Mouse (Mus musculus): ENCODE measurements at regions not wholly inside any gene's neighbourhood (a gene's known extent, or its start where the extent isn't known, plus 50 kb on each side); places are given as distances from the start of the nearest gene placed in this dataset.
"Not testable (repeated sequence)": the region's sequence is repeated elsewhere in the genome, so short reads cannot be mapped to it uniquely, and the experiment has no call there.

DNA sequence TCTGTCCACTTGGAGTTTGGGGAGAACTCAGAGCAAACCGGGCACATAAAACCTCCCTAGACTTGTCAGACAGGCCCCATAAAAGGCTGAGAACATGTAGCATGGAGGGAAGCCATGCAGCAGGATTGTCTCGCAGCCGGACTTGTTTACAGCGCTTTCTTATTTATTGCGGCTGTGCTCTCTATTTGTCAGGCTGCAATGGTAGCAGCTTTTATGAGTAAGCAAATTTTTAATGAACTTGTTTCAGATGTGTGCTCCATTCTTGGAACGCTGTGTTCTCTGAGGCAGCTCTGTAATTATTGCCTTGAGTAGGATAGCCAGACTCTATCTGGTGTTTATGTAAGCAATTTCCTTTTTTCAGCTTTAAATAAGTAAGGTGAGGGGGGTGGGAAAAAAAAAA is 169.2 kb upstream of the Camk1g start:
- no peak for DNase-seq (ENCODE audit: low spot score in 2 of 2)

DNA sequence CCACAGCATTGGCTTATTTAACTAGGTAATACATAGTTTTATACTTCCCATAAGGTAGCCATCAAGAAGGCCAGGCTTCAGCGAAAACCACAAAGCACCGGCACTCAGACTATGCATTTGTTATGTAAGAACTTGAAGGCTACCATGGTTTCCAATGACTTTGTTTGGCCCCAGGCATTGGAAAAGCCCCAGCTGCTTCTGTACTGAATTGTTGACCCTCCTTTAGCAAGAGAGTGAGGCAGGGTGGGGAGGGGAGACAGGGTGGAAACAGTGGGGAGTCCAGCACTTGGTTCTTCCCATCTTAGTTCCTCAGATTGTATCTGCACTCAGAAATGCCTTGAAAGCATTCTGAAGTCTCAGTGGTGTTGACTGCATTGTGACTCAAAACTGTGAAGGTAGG is 168.3 kb upstream of the Camk1g start:
- DNase-seq (ENCODE audit: low spot score in 2 of 2): no peak

DNA sequence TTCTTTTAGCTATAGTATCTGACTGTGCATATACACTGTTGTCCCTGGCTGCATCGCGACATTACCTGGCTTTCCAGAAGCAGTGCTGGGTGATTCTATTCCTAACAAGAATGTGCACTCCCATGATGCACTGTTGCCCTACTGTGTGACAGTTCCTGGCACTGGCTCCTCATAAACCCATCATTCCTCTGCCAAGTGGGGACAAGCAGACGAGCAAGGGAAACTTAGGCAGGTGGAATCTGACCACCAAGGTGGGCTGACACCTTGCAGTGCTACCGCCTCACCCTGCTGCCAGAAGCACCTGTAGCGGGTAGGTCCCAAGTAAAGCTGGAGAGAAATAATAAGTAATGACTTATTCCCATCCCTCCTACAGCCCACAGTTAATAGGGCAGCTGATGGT is 167.5 kb upstream of the Camk1g start:
- DNase-seq (ENCODE audit: low spot score in 2 of 2): no peak

DNA sequence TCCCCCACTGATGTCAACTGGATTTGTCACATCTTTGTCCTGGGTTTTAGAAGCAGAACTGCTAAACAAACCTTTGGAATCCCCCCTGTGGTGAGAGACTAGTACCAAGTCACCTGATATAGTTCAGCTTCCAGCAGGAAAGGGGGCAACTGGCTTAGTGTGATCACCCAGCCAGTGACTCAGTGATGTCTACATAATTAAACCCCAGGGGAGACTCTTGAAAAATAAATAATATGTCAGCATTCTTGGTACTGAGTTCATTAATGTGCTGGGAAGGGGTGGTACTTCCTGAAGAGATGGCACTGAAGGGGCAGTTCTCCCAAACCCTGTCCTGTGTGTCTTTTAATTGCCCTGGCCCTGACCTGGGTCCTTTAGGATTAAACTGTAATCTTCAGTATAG is 166.5 kb upstream of the Camk1g start:
- DNase-seq (ENCODE audit: low spot score in 2 of 2): no peak

DNA sequence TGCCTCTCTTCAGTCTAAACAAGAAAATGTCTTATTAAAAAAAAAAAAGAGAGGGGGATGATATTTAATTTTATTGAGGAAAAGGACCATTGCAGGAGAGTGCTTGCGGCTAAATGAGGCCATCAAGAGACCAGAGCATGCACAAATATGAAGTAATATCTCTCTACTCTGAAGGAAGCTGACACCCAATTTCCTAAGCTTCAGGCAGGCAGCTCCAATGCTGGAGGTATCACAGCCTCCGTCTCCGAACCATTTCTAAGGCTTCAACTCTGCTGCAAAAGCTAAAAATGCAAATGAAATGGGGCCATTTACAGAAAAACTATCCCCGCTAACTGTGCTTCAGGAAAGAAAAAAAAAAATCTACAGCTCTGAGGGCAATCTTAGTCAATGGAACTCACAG is 164.4 kb upstream of the Camk1g start:
- DNase-seq (ENCODE audit: low spot score in 2 of 2): no peak

- no peak for DNase-seq (ENCODE audit: low spot score in 2 of 2)
Observed at GRCm38 (mm10) chr1:193526501-193526900, 156.4 kb upstream of the Camk1g start.

- no peak for DNase-seq (ENCODE audit: low spot score in 2 of 2)
Observed at GRCm38 (mm10) chr1:193522007-193522406, 151.9 kb upstream of the Camk1g start.

GRCm38 (mm10) chr1:193518840-193519239 is 148.7 kb upstream of the Camk1g start:
- no peak for DNase-seq (ENCODE audit: low spot score in 2 of 2)

DNA sequence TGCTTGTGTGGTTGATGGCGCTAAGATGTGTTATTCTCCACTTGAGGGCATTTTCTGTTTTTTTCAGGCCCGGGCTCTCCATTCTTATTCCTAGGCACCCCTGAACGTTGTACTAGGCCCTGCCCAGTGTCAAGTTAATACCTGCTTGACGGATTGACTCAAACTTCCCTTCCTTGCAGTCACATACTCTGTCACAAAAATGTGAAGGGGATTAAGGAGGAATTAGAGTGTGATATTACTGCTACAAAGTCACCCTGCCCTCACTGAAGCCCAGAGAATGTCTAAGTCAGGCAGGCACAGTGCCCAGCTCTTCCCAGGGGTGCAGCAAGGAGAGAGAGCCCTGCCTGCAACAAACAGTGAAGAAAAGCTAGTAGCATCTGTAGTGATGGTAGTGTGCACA is 147.9 kb upstream of the Camk1g start:
- DNase-seq (ENCODE audit: low spot score in 2 of 2): no peak

DNA sequence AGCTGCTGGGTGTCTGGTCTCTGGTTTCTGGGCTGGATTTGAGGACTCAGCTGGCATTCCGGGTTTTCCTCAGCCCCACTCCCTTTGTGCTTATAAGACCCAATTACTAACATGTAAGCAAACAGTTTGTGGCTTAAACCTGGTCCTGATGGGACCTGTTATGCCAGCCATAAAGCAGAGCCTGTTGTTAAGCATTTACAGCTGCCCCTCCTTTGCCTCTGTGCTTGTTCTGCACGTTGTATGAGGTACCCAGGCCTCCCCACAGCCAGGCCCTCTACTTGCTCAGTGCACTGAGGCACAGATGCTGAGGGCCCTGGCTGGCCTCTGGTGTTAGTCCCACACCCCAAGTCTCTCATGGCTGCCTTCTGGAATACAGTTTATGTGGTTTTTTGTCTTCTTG is 147.2 kb upstream of the Camk1g start:
- no peak for DNase-seq (ENCODE audit: low spot score in 2 of 2)

DNA sequence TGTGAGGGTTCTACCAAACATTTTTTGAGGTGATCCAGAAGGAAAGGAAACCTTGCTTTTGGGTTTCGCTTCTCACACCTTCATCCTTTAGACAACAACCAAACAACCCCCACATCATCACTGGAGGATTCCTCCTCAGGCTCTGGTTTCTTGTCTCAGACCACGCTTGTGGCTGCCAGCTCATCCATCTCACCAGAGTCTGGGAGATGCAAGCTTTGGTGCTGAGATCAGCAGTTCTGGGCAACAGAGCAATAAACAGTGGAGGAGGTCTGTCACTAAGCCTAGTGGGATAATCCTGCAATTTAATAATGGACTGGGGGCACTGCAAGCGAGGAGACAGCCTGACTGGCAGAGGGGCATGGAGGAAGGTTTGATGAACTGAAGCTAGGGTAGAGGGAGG is 146.3 kb upstream of the Camk1g start:
- DNase-seq (ENCODE audit: low spot score in 2 of 2): no peak

- no peak for DNase-seq (ENCODE audit: low spot score in 2 of 2)
Observed at GRCm38 (mm10) chr1:193513929-193514710, 144.0 kb upstream of the Camk1g start.

DNA sequence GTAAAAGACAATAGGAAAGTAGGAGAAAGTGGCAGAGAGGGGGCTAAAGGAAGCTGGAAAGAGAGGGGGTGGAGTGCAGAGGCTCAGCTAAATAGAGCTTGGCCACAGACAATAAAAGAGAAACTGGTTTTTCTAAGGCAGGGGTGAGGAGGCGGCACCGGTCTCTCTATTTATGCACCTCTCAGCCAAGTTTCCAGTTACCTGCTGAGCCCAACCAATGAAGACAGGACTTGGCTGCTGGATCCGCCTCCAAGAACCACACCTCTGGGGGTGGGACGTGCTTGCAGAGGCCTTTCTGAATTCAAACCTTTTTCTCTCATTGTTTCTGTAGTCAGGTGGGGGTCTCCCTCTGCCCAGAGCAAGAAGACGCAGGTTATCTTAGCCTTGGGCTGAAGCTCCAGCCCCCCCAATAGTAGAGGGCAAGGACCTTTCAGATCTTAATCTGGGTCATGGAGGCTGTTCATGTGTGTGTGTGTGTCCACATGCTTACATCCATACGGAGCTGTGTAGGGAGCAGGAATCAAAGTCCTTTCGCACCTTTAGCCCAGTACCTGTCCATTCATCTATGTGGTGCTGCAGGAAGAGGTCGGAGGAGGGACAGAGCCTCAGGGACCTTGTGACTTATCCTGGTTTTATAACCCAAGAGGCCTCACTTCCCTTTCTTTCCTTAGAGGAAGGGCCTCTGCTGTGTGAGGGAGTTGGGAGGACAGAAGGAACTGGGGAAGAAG is 140.1 kb upstream of the Camk1g start:
- DNase-seq (ENCODE audit: low spot score in 2 of 2): no peak

GRCm38 (mm10) chr1:193508271-193508670 is 138.2 kb upstream of the Camk1g start:
- no peak for DNase-seq (ENCODE audit: low spot score in 2 of 2)

- DNase-seq (ENCODE audit: low spot score in 2 of 2): no peak
Observed at GRCm38 (mm10) chr1:193506991-193507390, 136.9 kb upstream of the Camk1g start.

GRCm38 (mm10) chr1:193505381-193505780 is 135.3 kb upstream of the Camk1g start:
- DNase-seq (ENCODE audit: low spot score in 2 of 2): peak in 1 of 2 experiments; percentile 26

DNA sequence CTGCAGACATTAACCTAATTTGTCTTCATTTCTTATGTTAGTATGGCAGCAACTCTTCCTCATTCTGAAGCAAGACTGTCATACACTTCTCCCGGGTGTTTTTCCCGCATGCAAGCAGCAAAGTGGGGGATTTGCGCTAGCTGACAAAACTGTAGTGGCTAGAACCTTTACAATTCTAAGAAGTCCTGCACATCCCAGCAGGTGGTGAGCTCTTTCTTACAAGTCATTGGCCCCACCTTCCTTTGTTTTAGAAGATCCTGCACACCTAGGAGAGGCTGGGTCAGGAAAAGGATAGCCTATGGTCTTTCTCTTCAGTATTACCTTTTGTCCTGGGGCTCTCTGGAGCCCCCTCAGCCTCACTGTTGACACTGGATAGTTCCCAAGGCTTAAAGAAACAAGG is 134.5 kb upstream of the Camk1g start:
- no peak for DNase-seq (ENCODE audit: low spot score in 2 of 2)

DNA sequence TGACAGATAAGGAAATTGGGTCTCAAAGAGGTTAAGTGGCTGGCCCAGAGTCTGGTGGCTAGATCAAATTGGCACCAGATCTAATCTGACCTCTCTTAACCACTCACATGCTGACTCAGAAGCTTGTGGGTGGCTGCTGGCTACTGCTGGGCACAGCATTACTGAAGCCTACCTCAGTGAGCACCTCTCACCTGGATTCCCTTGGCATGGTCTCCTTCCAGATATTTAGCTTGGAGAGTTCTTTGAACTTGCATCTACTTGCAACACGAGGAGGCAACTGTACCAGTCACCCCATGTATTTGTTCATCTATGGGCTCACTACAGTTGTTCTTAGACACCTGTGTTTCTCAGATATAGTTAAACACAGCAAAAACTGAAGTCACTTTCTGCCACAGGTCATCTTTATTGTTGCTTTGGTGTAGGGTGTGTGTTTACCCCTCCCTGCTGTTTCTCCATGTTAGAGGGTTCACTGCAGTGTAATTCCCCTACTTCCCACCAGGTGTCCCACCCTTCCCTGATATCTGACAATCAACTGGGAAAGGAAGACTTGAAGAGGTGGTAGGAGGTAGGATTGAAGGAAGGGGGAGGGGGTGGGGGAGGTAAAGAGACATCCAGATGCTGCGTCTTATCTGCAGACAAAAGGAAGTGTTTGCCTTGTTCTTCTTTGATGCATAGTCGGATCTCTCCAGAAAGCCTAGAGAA is 133.7 kb upstream of the Camk1g start:
- peak; percentile 49 to 76 for DNase-seq (ENCODE audit: low spot score in 2 of 2)

GRCm38 (mm10) chr1:193496265-193497183 is 126.4 kb upstream of the Camk1g start:
- no peak for DNase-seq (ENCODE audit: low spot score in 2 of 2)

DNA sequence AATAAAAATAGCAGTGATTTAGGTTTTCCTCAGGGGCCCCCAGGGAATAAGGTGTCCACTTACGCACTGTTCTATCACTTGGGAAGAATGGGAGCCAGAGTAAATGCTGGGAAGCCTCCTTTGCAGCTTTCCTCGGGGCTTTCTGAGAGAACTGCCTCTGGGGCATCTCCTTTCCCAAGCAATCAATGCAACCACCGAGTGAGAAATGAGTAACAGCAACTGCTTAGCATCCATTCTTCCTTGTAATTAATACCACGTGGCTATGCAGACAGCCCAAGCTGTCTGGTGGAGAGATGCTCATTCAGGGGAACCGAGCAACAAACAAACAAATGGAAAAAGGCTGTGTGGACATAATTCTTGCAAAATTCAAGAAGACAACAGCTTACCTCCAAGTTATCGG is 117.9 kb upstream of the Camk1g start:
- no peak for DNase-seq (ENCODE audit: low spot score in 2 of 2)

- not testable (repeated sequence) for DNase-seq (ENCODE audit: low spot score in 2 of 2)
Observed at GRCm38 (mm10) chr1:193486668-193487067, 116.6 kb upstream of the Camk1g start.

DNA sequence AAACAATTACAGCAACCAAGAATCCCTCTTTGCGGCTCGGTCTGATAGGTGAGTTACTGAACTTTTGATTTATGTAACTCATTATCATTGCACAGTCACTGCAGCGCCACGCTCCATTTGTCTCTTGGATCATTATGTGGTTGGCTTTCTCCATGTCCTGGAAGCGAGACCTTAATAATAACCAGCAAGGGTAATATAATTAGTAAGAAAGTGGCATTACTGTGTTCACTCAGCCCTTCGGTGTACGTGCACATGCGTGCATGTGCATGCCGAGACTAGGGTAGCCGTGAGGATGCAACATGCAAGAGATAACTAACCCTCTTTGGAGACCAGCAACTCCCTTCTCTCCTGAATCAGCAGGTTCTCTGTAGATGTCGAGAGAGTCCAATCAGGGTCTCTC is 114.9 kb upstream of the Camk1g start:
- DNase-seq (ENCODE audit: low spot score in 2 of 2): no peak

All from frontal cortex, postnatal 36 days (tissue).